Mouse (Mus musculus) CH12.LX (cell line): ENCODE measurements around the gene Cisd2. TPM values are rescaled to one million over a fixed set of nuclear protein-coding genes. Genes with fewer than 3 reads are reported as not detected.

Experiments used
- DNase-seq: peaks from one replicate; pipeline ENCODE4 v3.0.0-alpha.2; 2013; ENCODE audit errors: extremely low read depth
- H3K27ac ChIP-seq: 2 replicates; pipeline ENCODE4 v1.5.1; 2012; ENCODE audit warnings: low read depth, mild to moderate bottlenecking, control low read depth, moderate library complexity; ENCODE audit not compliant: insufficient read depth
- H3K27me3 ChIP-seq: replicated peaks from 2 replicates; pipeline ENCODE3; 2012; ENCODE audit warnings: inconsistent platforms
- H3K36me3 ChIP-seq, 2 experiments: replicated peaks in 1 of 2; 2 replicates each; pipeline versions ENCODE3 to v1.6.1; 2012; ENCODE audit warnings: inconsistent platforms in 1 of 2, low read length in 1 of 2, mild to moderate bottlenecking in 1 of 2, mixed read lengths in 1 of 2, moderate library complexity in 1 of 2; ENCODE audit not compliant: control insufficient read depth in 1 of 2, insufficient read depth in 1 of 2
- H3K4me1 ChIP-seq, 2 experiments: 2 replicates each; pipeline ENCODE4 v1.6.1; 2012; ENCODE audit warnings: inconsistent platforms in 1 of 2, moderate library complexity in 1 of 2; ENCODE audit not compliant: insufficient read depth in 2 of 2, control insufficient read depth in 1 of 2
- H3K4me2 ChIP-seq: 2 replicates; pipeline ENCODE4 v1.6.1; 2012; ENCODE audit warnings: low read depth, mild to moderate bottlenecking, control low read depth; ENCODE audit not compliant: poor library complexity, insufficient read depth, severe bottlenecking
- H3K4me3 ChIP-seq, 3 experiments: fragments of 150-350 bp in 1 of 3; sonication (generic) in 1 of 3; replicated peaks in 1 of 3; 2 replicates each; pipeline versions ENCODE3 to v1.5.1; 2011 to 2012; ENCODE audit warnings: low read depth in 2 of 3, low read length in 2 of 3, mild to moderate bottlenecking in 2 of 3, moderate library complexity in 2 of 3, control low read depth in 1 of 3, improper control_type of control experiment in 1 of 3, inconsistent platforms in 1 of 3, mixed read lengths in 1 of 3; ENCODE audit not compliant: poor library complexity in 1 of 3
- H3K79me2 ChIP-seq: replicated peaks from 2 replicates; pipeline ENCODE4 v1.6.1; 2012; ENCODE audit warnings: mild to moderate bottlenecking, moderate library complexity; ENCODE audit not compliant: control insufficient read depth, poor library complexity, insufficient read depth, severe bottlenecking; ENCODE audit errors: extremely low read depth
- H3K9ac ChIP-seq: 2 replicates; pipeline ENCODE4 v1.6.1; 2012; ENCODE audit warnings: low read depth, mild to moderate bottlenecking, control low read depth, moderate library complexity; ENCODE audit not compliant: insufficient read depth
- H3K9me3 ChIP-seq: replicated peaks from 2 replicates; pipeline ENCODE3; 2012; ENCODE audit warnings: low read length, inconsistent platforms, mixed read lengths
- ELF1 ChIP-seq: IDR thresholded peaks from 2 replicates; pipeline ENCODE4 v1.6.1; 2014; ENCODE audit warnings: low read depth, mild to moderate bottlenecking, inconsistent platforms, low read length, improper control_type of control experiment
- HCFC1 ChIP-seq: IDR thresholded peaks from 2 replicates; pipeline ENCODE4 v1.6.1; 2012; ENCODE audit warnings: low read depth, mild to moderate bottlenecking, inconsistent platforms, low read length, improper control_type of control experiment
- JUND ChIP-seq: conservative IDR thresholded peaks from 2 replicates; pipeline ENCODE4 v1.6.1; 2011; ENCODE audit warnings: low read depth, low read length, improper control_type of control experiment
- MAFK ChIP-seq: IDR thresholded peaks from 2 replicates; pipeline ENCODE4 v1.6.1; 2011; ENCODE audit warnings: low read length, improper control_type of control experiment; ENCODE audit not compliant: insufficient replicate concordance
- PAX5 ChIP-seq: IDR thresholded peaks from 2 replicates; pipeline ENCODE4 v1.6.1; 2012; ENCODE audit warnings: low read length, inconsistent platforms, mixed read lengths
- POLR2A ChIP-seq: IDR thresholded peaks from 2 replicates; pipeline ENCODE4 v1.6.1; 2011; ENCODE audit warnings: low read depth, mild to moderate bottlenecking, improper control_type of control experiment, low read length
- SMC3 ChIP-seq: IDR thresholded peaks from 2 replicates; pipeline ENCODE4 v1.6.1; 2011; ENCODE audit warnings: low read depth, low read length, improper control_type of control experiment
- TCF12 ChIP-seq: IDR thresholded peaks from 2 replicates; pipeline ENCODE4 v1.6.1; 2014; ENCODE audit warnings: low read depth, mild to moderate bottlenecking, inconsistent platforms, low read length, improper control_type of control experiment
- dilution Hi-C: fragments of 300-500 bp; cut with MboI; formaldehyde crosslinking; loops from 2 replicates; pipeline ENCODE4 v1.14.3; 2020; ENCODE audit warnings: low sequenced_read_pairs; ENCODE audit not compliant: extremely low pct_unique_long_range_greater_than_20kb, extremely low pct_ligation_motif_present
- in situ Hi-C: fragments of 300-500 bp; cut with MboI; formaldehyde crosslinking; loops from 3 replicates; pipeline ENCODE4 v1.14.3; 2019; ENCODE audit warnings: low sequenced_read_pairs, low pct_ligation_motif_present, low pct_unique_long_range_greater_than_20kb, mixed read lengths
- polyA plus RNA-seq: library from polyadenylated mRNA; unstranded; fragments of >175 nt; gene quantifications from 2 replicates; pipeline ENCODE4 v1.2.1, GENCODE M21; 2012; ENCODE audit warnings: low read depth; ENCODE audit not compliant: insufficient read length
- total RNA-seq, 2 experiments: library from RNA; depleted of rRNA; stranded (reverse); fragments of 300-350 nt in 1 of 2; fragments of >200 nt in 1 of 2; gene quantifications; 2 replicates each; pipeline ENCODE4 v1.2.3; 2012 to 2014

Gene Cisd2
- total and polyA plus RNA-seq, 3 experiments = 36.4 to 62.0 (median 58.2) TPM

DNA sequence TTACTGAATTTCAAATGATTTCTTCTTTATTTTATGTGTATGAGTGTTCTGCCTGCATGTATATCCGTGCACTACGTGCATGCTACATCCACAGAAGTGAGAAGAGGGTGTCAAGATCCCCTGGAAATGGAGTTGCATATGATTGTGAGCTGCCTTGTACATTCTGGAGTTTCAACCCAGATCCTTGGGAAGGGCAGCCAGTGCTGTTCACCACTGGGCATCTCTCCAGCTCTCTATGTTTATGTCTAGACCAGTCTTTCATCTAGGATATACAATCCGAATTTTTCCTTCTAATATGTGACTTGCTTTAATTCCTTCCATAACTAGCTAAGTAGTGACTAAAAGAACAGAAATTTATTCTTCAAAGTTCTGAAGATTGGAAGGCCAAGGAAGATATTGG lies 47.9 kb downstream of the Cisd2 start:
- no peak overlapping the region for H3K4me3 ChIP-seq
- H3K9me3 ChIP-seq = no peaks in the 10 kb centered on the region
- no peaks in the 10 kb centered on the region for H3K79me2 ChIP-seq
- H3K27ac ChIP-seq = no peak overlapping the region
- TF ChIP-seq JUND (no peak), SMC3 (no peak), MAFK (no peak)
- H3K36me3 ChIP-seq = no peaks in the 10 kb centered on the region
- H3K27me3 ChIP-seq = no peaks in the 10 kb centered on the region
- H3K4me2 ChIP-seq = no peak overlapping the region; the same call in 1 of the 2 replicates
- no peak overlapping the region for H3K9ac ChIP-seq
- peaks cover 0 to 10% of the 10 kb centered on the region in 2 experiments; a peak in 3 of 4 replicates for H3K4me1 ChIP-seq
- in situ Hi-C loops (no loop called here), dilution Hi-C loops (no loop called here)
- no peak for DNase-seq

- no peaks in the 10 kb centered on the region for H3K9me3 ChIP-seq
- no peak overlapping the region for H3K27ac ChIP-seq
- TF ChIP-seq PAX5 (no peak), TCF12 (no peak), ELF1 (peak; percentile 61), HCFC1 (peak; percentile 70), POLR2A (no peak)
- no peak overlapping the region for H3K4me2 ChIP-seq
- no peaks in the 10 kb centered on the region for H3K27me3 ChIP-seq
- H3K9ac ChIP-seq = no peak overlapping the region
- H3K4me3 ChIP-seq = no peak overlapping the region
- in situ Hi-C loops (no loop called here), dilution Hi-C loops (no loop called here)
- H3K4me1 ChIP-seq = no peaks in the 10 kb centered on the region
- DNase-seq = no peak
- H3K36me3 ChIP-seq = no peaks in the 10 kb centered on the region
- H3K79me2 ChIP-seq = no peaks in the 10 kb centered on the region
These were observed 66.3 kb downstream of the Cisd2 start for GRCm38 (mm10) chr3:135357394-135357793.

Other genes starting within 250 kb of the Cisd2 start
- 47.0 and 55.1 TPM in 2 replicates for gene Cenpe, start 211.4 kb downstream of the Cisd2 start, total RNA-seq (2012; rRNA removed)
- 73.2 and 73.8 TPM in 2 replicates for gene Cenpe, start 211.4 kb downstream of the Cisd2 start, total RNA-seq (2014; rRNA removed)
- gene Cenpe, start 211.4 kb downstream of the Cisd2 start, polyA plus RNA-seq = 81.1 and 84.0 TPM in 2 replicates
- 2.0 and 2.2 TPM in 2 replicates for gene Bdh2, start 142.7 kb downstream of the Cisd2 start, total RNA-seq (2012; rRNA removed)
- gene Bdh2, start 142.7 kb downstream of the Cisd2 start, total RNA-seq (2014; rRNA removed) = 1.2 TPM in 2 replicates
- 1.3 and 2.3 TPM in 2 replicates for gene Bdh2, start 142.7 kb downstream of the Cisd2 start, polyA plus RNA-seq
- 1.4 and 1.5 TPM in 2 replicates for gene Slc9b2, start 116.2 kb downstream of the Cisd2 start, total RNA-seq (2012; rRNA removed)
- 2.8 and 3.2 TPM in 2 replicates for gene Slc9b2, start 116.2 kb downstream of the Cisd2 start, total RNA-seq (2014; rRNA removed)
- gene Slc9b2, start 116.2 kb downstream of the Cisd2 start, polyA plus RNA-seq = 3.9 and 4.2 TPM in 2 replicates
- 1.3 and 1.9 TPM in 2 replicates for gene Slc9b1, start 75.9 kb downstream of the Cisd2 start, total RNA-seq (2012; rRNA removed)
- gene Slc9b1, start 75.9 kb downstream of the Cisd2 start, total RNA-seq (2014; rRNA removed) = 2.3 and 2.7 TPM in 2 replicates
- gene Slc9b1, start 75.9 kb downstream of the Cisd2 start, polyA plus RNA-seq = 2.3 and 3.1 TPM in 2 replicates
- 590 and 839 TPM in 2 replicates for gene Ube2d3, start 14.2 kb upstream of the Cisd2 start, total RNA-seq (2012; rRNA removed)
- gene Ube2d3, start 14.2 kb upstream of the Cisd2 start, total RNA-seq (2014; rRNA removed) = 1,791 and 1,803 TPM in 2 replicates
- 1,178 and 1,222 TPM in 2 replicates for gene Ube2d3, start 14.2 kb upstream of the Cisd2 start, polyA plus RNA-seq
- 32.3 and 35.2 TPM in 2 replicates for gene Manba, start 61.7 kb upstream of the Cisd2 start, total RNA-seq (2012; rRNA removed)
- 30.9 and 36.4 TPM in 2 replicates for gene Manba, start 61.7 kb upstream of the Cisd2 start, total RNA-seq (2014; rRNA removed)
- gene Manba, start 61.7 kb upstream of the Cisd2 start, polyA plus RNA-seq = 29.8 and 31.5 TPM in 2 replicates